Mouse (Mus musculus): Measurements from ENCODE around the gene Negr1.

The Negr1 gene

GRCm38 (mm10) chr3:157209386-157209785, 647.8 kb downstream of the Negr1 start:
- no peak for DNase-seq (ENCODE audit: low spot score in 2 of 2)

- DNase-seq (ENCODE audit: low spot score in 2 of 2), result no peak
These were observed 654.5 kb downstream of the Negr1 start for GRCm38 (mm10) chr3:157215937-157216719.

GRCm38 (mm10) chr3:157217794-157218193, 656.2 kb downstream of the Negr1 start:
- no peak for DNase-seq (ENCODE audit: low spot score in 2 of 2)

GRCm38 (mm10) chr3:157224920-157225319, 663.3 kb downstream of the Negr1 start:
- DNase-seq (ENCODE audit: low spot score in 2 of 2), result no peak

- no peak for DNase-seq (ENCODE audit: low spot score in 2 of 2)
These were observed 671.1 kb downstream of the Negr1 start for GRCm38 (mm10) chr3:157232723-157233122.

GRCm38 (mm10) chr3:157240240-157240639, 678.6 kb downstream of the Negr1 start:
- DNase-seq (ENCODE audit: low spot score in 2 of 2), result no peak

- no peak for DNase-seq (ENCODE audit: low spot score in 2 of 2)
These were observed 693.9 kb downstream of the Negr1 start for GRCm38 (mm10) chr3:157255446-157255845.

- DNase-seq (ENCODE audit: low spot score in 2 of 2), result no peak
These were observed 694.3 kb downstream of the Negr1 start for GRCm38 (mm10) chr3:157255863-157256262.

- DNase-seq (ENCODE audit: low spot score in 2 of 2), result no peak
These were observed 707.1 kb downstream of the Negr1 start for GRCm38 (mm10) chr3:157268742-157269141.

GRCm38 (mm10) chr3:157272379-157272778, 710.8 kb downstream of the Negr1 start:
- no peak for DNase-seq (ENCODE audit: low spot score in 2 of 2)

GRCm38 (mm10) chr3:157274143-157274542, 712.5 kb downstream of the Negr1 start:
- DNase-seq (ENCODE audit: low spot score in 2 of 2), result no peak

GRCm38 (mm10) chr3:157279717-157280116, 718.1 kb downstream of the Negr1 start:
- no peak for DNase-seq (ENCODE audit: low spot score in 2 of 2)

- DNase-seq (ENCODE audit: low spot score in 2 of 2), result no peak
These were observed 719.7 kb downstream of the Negr1 start for GRCm38 (mm10) chr3:157281259-157281658.

GRCm38 (mm10) chr3:157291286-157291685, 729.7 kb downstream of the Negr1 start:
- no peak for DNase-seq (ENCODE audit: low spot score in 2 of 2)

GRCm38 (mm10) chr3:157297216-157297615, 735.6 kb downstream of the Negr1 start:
- DNase-seq (ENCODE audit: low spot score in 2 of 2), result no peak

- no peak for DNase-seq (ENCODE audit: low spot score in 2 of 2)
These were observed 742.0 kb downstream of the Negr1 start for GRCm38 (mm10) chr3:157303430-157304116.

- DNase-seq (ENCODE audit: low spot score in 2 of 2), result no peak
These were observed 759.5 kb downstream of the Negr1 start for GRCm38 (mm10) chr3:157321081-157321573.

GRCm38 (mm10) chr3:157321834-157322233, 760.2 kb downstream of the Negr1 start:
- DNase-seq (ENCODE audit: low spot score in 2 of 2), result no peak

GRCm38 (mm10) chr3:157334169-157334568, 772.6 kb downstream of the Negr1 start:
- DNase-seq (ENCODE audit: low spot score in 2 of 2), result no peak

- DNase-seq (ENCODE audit: low spot score in 2 of 2), result no peak
These were observed 787.9 kb downstream of the Negr1 start for GRCm38 (mm10) chr3:157349480-157349879.

GRCm38 (mm10) chr3:157358905-157359304, 797.3 kb downstream of the Negr1 start:
- DNase-seq (ENCODE audit: low spot score in 2 of 2), result no peak

GRCm38 (mm10) chr3:157359840-157360239, 798.2 kb downstream of the Negr1 start:
- no peak for DNase-seq (ENCODE audit: low spot score in 2 of 2)
